Mouse (Mus musculus) cerebellum, adult 11 months (tissue): ENCODE measurements around the gene Cebpzos.

Experiments used
- DNase-seq: peaks from one replicate; pipeline ENCODE4 v3.0.0; 2022

The Cebpzos gene

GRCm38 (mm10) chr17:78938927-78939326, 22.6 kb downstream of the Cebpzos start:
- DNase-seq, result no peak

GRCm38 (mm10) chr17:78942579-78942978, 26.3 kb downstream of the Cebpzos start:
- no peak for DNase-seq

GRCm38 (mm10) chr17:78951225-78951624, 34.9 kb downstream of the Cebpzos start:
- DNase-seq, result no peak

- DNase-seq, result no peak
These were observed 35.8 kb downstream of the Cebpzos start for GRCm38 (mm10) chr17:78952070-78952469.

GRCm38 (mm10) chr17:78953240-78953639, 36.9 kb downstream of the Cebpzos start:
- no peak for DNase-seq

- no peak for DNase-seq
These were observed 43.2 kb downstream of the Cebpzos start for GRCm38 (mm10) chr17:78959473-78959872.

- no peak for DNase-seq
These were observed 48.1 kb downstream of the Cebpzos start for GRCm38 (mm10) chr17:78964387-78964786.

- DNase-seq, result no peak
These were observed 50.0 kb downstream of the Cebpzos start for GRCm38 (mm10) chr17:78966092-78966883.

- no peak for DNase-seq
These were observed 52.2 kb downstream of the Cebpzos start for GRCm38 (mm10) chr17:78968500-78968899.
